Mouse (Mus musculus) heart, adult 11 months (tissue): ENCODE data around the gene Nfatc2.

Source experiments
- DNase-seq: peaks from one replicate; pipeline ENCODE4 v3.0.0; 2022

Gene Nfatc2

DNA sequence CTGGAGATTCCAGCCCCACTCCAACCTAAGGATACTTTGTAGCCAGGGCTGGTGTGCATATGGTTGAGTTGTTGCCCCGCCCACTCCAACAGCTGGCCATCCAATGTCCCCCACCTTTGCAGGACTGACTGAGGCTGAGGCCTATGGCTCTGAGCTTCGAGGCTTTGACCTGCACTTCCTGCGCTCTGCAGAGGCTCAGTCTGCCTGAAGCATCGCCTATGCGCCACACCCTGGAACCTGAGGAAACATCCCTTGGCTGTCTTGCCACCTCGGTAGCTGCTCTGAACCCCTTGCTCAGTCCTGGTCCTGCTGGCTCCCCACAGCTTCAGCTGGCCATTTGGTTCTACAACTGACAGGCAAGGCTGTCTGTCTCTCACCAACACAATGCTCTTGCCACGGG lies 24.1 kb downstream of the Nfatc2 start:
- DNase-seq: peak; percentile 83

DNA sequence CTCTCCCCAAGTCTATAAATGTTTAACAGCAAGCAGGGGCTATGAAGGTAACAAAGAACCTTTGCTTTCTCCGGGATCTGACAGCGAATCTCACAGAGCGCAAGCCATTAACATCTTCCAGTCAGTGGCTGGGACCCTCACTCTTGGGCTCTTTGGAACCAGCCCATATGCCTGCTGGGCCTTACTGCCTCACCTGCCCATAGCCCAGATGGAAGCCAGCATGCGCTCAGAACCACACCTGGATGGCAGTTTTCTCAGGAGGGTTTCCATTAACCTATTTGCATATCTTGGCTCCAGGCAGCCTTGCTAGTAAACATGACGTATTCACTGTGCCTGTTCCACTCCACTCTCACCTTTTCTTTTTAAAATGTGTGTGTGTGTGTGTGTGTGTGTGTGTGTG lies 25.6 kb downstream of the Nfatc2 start:
- no peak for DNase-seq

DNA sequence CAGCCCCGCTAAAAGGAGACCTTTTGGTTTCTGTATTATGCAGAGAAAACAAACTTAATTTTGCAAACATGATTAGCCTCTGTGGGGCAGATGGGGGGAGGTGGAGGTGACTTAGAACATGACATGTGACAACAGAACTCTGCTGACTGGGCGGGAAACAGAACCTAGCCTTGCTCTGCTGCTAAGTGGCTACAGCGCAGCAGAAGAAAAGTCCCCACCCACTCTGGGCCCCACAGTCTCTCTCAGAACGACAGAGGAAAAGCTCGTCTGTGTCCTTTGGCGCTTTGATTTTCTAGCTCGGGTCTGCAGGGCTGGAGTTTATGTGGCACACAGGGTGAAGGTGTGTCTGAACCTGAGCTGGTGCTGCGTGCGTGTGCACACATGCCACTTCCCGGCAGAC lies 26.5 kb downstream of the Nfatc2 start:
- no peak for DNase-seq

DNA sequence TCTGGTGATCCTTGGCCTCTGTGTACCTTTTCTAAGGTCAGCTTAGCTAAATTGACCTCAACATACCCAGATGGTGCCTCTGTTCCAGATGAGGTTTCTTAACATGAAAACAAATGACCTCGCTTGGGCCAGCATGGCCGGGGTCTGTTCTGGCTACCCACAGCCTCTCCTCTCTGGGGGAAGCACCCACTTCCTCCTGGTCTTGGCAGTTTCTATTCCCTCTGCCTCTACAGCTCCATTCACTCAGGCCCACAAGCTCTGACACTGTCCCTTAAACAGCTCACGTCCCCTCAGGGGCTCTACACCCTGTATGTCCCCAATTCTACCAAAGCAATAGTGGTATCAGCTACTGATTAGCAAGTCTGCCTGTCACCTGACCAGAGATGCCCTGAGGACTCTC lies 27.6 kb downstream of the Nfatc2 start:
- no peak for DNase-seq

DNA sequence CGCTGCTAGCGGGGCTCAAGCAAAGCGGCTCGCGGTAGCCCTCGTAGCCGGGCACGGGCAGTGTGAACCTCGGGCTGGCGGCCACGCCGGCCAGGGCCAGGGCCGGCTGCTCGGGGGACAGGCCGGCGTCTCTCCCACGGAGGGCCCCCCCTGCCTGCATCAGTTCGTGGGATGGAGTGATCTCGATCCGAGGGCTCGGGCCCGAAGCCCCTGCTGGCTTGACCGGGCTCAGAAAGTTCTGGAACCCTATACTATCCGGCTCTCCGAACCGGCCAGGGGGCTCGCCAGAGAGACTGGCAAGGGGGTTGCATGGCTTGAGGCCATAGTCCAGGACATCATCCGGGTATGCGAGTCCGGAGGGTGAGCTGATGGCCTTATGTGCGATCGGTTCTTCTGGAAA lies 30.2 kb downstream of the Nfatc2 start:
- peak; percentile 91 for DNase-seq

DNA sequence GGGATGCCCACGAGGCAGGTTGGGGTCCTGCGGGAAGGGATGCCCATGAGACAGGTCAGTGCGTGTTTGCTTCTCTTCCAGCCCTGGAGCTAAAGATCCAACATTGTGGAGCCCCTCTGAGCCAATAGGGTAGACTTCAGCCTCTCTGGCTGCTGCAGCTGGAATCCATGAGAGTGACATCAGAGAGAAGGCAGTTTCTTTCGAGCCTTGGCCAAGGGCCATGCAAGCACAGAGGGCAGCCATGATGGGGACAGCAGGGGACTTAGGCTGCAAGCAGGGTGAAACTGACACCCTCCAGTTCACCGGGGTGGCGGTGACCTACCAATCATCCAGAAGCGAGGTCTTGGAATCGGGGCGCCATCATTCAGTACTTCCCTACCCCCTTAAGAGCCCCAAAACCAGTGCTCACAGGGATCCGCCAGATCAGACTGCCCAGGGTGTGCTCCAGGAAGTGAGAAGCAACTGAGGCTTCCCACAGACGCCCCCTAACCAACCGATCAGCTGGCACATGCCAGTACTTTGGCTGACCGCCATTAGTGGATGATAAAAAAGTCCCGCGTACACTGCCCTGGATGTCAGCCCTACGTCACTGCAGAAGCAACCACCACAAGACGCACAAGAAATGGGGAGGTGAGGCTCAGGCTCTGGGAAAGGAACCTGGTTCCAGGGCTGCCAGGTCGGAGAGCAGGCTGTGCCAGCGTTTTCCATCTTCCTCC lies 35.8 kb downstream of the Nfatc2 start:
- DNase-seq: no peak

DNA sequence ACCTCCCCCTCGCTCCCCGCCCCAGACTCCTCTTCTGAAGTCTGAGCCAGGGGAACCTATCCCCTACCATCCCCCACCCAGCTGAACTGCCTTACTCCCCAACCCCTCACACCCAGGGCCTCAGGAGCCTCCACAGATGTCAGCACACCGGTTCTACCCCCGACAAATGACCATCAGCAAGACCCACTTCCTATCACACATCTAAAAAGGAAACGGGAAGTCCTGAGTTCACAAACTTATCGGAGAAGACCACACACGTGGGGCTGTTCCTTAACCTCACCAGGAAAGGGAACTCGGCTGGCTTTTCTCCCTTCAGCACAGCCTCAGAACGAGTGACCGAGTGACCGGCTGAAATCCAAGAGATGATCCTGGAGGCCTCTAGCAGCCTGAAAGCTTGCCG lies 38.3 kb downstream of the Nfatc2 start:
- DNase-seq: peak; percentile 95

DNA sequence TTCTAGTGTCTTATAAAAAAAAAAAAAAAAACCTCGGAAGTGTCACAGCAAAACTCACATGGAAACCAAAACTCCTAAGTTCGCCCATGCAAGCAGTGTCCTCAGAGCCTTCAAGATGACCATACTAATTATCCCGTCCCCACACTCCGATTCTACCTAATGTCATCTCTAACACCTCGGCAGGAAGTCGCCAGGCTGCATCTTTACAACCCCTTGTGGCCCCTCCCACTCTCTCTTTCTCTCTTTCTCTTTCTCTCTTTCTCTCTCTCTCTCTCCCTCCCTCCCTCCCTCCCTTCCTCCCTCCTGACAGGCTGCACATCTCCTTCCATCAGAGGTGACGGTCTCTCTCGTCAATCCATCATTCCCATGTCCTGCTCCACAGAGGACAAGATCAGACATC lies 44.4 kb downstream of the Nfatc2 start:
- no peak for DNase-seq

DNA sequence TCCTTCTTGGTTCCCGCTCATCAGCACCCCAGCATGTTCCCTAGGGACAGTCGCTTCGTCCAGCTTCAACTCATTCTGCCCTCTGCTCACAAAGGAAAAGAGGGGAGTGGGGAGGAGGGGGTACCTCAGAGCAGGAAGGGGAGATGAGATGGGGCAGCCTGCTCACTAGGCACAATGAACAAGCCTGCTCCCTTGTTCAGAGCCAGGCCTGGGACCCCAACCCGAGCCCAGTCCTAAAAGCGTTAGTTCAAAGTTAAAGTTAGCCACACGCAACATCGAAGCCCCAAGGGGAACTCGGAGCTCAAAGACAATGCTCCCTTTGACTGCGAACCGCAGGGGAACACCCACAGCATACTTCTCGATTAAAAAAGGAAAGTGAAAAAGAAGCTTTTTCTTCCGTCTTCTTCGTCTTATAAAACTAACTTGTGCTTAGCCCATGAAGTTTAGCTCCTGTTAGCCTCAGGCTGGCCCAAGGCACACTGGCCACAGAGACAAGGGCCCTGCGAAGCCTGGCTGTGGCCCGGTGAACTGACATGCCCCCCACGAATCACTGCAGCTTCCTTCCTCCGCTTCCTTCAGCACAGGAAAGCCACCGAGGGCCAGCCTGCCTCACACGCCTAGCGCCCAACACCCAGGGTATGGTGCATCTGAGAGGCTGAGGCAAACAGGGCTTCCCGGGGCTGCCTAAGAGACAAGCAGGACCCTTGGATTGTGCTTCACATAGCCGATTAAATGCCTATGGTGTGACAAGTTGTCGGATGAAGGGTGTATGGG lies 45.4 kb downstream of the Nfatc2 start:
- peak; percentile 96 for DNase-seq

DNA sequence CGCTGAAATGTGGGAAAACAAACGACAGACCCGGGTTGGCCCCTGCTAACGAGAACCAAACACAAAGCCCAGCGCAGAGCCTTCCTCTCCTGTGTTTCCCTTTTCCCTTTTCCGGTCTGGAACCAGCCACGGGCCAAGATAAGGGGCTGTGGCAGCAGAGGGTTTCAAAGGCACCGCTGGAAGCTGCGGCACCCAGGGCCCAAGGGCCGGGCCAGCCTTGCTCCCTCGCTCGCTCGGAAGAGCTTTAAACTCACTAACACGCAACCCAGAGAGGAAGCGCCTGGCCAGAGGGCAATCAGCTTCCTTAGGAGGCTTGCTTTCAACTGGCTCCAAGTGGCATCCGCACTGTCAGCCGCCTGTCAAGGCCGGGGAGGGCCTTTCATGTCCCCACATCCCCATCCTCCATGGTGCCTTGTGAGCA lies 47.9 kb downstream of the Nfatc2 start:
- peak; percentile 95 for DNase-seq

DNA sequence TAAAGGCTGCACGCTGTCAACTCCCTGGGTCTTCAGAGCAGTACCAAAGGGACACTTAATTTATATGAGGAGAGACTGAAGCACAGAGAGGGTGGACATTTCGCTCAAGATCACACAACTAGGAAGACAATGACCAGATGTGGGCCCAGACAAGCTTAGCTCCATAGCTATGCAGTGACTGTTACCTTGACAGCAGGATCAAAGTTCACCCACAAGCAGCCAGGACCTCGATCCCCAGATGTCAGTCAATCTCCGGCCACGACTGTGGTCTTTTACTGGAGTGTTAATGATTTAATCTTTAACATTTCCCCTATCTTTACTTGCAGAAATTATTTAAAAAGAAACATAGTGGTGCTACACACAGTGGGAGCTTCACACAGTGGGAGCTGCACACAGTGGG lies 49.1 kb downstream of the Nfatc2 start:
- no peak for DNase-seq

DNA sequence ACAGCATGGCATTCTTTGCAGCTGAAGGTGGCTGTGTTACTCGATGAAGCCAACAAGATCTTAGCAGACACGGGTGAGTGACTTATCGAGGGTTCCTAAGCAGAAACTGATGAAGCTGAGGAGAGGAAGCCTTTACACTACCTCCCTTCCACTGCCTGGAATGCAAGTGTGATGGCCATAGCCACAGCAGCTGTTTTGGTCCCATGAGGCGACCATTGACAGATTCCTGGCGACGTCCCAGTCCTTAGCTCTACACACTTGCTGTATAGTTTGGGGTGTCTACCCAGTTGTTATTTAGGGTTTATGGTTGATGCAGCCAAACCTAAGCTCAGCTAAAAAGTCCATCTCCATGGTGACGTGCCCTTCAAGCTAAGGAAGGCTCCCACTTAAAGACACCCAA lies 50.2 kb downstream of the Nfatc2 start:
- DNase-seq: no peak

DNA sequence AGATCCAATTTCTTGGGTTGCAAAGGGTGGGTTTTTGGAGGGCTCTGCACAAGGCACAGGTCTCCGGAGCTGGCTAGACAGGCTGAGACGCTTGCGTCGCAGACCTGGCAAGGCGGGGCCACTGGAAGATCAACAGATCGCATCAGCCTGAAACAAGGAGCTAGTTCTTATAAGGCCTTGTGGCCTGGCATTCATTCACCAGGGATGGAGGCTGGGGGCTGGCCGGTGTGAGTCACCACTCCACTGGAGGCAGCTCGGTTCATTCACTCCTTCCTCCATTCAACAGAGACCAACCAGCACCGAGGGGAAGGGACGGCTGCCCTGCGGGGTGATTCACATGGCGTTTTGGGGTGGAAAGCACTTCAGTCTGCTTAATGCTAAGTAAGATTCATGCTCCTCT lies 52.1 kb downstream of the Nfatc2 start:
- no peak for DNase-seq

DNA sequence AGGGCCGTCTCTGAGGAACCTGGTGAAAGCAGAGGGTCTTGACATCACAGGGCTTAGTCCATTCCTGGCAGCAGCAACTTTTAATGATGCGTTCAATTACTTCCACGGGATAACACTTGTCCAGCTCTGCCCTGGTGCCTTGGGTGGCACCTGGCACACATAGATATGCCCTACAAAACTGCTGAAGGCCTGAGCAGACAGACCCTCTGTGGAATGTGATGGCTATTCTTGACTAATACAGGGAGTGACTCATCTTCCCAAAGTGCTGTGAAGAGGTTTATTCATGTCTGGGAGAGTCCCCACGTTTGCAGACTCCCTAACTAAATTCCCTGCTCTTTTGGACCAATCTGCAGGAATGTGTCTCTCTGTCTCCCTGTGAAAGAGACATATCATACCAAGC lies 53.4 kb downstream of the Nfatc2 start:
- DNase-seq: no peak

DNA sequence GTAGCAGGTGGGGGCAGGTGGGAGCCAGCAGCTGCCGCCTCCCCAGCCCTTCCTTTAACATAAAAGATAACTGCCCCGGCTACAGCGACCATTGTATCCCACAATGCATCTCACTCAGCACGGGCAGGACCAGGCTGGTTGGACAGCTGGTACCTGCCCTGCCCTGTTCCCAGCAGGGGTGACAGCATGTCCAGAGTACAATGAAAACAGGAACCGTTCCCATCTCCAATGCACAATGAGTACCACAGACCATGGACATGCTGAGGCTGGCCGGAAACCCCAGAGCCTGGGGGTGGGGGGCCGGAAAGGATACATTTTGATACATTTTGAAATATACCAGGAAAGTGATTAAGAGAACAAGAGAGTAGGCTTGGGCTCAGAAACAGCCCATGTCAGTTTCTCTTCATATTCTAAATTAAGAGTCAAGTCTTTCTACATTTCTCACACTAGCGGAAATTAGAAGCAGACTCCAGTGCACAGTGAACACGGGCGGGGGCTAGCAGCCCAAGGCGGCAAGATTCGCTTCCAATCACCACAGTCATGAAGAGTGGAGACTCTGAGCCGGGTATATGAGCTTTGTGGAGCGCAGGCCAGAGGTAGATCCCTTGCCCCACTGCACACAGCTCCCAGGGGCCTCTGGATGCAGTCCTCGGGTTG lies 55.4 kb downstream of the Nfatc2 start:
- DNase-seq: peak; percentile 97

DNA sequence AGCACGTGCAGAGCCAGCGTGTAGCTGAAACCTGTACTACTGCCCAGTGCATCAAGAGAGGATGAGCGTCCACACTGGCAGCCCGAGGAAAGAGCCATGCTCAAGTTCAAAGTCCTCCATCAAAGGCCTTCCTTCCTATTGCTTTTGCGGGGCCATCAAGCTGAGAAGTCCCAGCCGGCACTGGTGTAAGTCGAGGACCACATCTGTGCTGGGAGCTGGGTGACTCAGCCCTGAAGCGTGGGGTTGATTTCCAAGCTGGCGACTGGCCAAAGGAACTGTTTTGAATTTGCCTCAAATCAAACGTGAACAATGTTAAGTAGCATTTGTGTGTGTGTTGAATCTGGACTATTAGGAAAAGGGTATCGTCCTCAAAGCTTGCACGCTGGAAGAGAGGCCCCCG lies 57.4 kb downstream of the Nfatc2 start:
- peak; percentile 97 for DNase-seq

DNA sequence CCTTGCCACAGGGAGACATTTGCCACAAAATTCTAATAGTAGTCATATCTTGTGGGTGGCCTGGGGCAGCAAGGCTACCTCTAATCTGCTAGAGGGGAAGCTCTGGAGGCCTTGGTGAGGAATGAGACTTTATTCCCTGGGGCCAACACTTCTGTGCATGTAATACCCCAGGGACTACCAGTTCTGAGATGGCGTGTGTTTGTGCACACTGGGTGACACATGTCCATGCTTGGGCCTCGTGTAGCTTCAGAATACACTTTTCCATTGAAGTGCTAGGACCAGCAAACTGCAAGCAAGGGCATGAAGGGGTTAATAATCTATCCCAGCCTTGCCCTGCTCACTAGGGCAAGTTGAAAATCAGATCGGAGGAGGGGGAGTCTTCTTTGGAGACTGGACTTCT lies 58.4 kb downstream of the Nfatc2 start:
- no peak for DNase-seq

DNA sequence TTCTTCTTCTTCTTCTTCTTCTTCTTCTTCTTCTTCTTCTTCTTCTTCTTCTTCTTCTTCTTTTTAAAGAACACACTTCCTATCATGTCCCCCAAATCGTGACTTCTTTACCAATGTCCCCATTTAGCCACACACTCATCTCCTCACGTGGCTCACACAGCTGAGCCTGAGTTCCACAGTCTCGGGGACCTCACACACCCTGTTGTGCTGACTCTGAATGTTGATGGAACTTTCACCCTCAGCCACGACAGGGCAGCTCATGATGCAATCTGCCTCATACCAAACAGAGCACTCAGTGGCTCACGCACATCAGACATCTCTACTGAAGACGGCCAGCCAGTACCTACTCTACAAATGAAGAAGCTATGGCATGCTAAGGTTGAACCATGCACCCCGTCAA lies 60.2 kb downstream of the Nfatc2 start:
- DNase-seq: peak; percentile 97

DNA sequence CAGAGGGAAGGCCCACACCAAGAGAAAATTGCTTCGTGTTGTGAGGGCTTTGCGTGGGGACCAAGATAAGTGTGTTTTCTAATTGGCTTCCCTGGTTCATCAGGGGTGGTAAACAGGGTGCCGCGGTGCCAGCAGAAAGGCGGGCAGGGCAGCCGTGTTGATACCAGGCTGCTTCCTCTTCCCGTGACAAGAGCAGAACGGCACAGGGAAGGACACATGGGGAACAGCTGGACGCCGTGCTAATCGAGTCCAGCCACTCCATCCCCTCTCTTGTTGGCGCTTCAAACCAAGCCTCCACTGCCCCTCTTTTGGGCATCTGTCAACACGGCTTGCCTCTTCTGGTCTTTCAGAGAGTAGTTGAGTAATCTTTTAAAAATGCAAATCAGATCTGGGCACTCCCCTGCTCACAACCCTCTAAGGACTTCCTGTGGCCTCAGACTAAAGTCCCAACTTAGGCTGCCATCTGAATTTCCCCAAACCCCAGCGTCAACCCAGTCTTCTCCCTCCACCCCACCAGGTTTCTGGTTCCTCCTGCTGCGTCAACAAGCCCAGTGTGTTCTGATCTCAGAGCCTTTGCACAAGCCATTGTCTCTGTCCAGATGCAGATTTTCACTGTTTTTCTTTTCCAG lies 61.7 kb downstream of the Nfatc2 start:
- peak; percentile 95 for DNase-seq

DNA sequence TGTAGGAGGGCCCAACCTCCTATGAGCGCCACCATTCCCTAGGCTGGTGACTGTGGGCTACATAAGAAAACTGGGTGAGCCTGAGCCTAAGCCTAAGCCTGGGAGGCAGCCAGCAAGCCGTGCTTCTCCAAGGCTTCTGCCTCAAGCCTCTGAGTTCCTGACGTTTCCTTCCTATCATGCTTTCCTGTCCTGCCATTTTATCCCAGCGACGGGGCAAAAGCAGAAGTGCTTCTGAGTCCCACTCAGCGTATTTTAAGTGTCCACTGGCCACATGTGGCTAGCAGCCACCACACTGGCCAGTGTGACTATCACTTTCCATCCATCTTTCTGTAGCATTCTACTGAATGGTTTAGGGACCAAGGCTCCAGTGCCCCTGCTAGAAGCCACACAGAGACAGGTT lies 62.4 kb downstream of the Nfatc2 start:
- peak; percentile 97 for DNase-seq

DNA sequence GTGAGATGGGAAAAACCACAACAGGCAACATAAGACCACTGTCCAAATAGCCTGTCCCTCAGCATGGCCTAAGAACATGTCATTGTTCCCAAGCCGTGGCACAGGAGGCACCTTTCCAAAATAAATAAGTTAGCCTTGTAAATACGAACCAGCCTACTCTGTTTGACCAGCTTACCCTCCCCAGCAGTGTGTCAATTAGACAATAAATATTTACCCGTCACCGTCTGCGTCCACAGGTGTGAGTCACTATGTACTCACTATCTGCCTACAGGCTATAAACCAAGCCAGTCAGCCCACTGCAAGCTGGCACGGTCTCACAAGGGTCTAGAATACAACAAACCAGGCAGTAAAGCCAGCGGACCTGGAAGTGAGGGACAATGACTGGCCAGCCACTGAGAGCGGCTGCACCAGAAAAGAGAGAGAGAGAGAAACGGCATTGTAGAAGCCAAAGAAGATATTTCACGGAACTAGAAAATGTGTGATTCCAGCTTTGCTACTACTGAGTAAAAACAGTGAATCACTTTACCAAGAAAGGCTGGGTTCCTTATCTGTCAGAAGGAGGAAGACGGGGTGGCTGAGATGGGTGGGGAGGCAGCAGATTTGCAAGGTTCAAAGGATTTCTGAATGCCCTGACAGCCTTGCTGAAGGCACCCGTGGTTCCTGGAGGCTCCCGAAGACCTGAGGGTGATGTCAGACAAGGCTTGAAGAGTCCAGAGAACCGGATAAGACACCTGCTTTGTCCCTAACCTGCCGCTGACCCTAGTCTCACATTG lies 69.2 kb downstream of the Nfatc2 start:
- DNase-seq: no peak

DNA sequence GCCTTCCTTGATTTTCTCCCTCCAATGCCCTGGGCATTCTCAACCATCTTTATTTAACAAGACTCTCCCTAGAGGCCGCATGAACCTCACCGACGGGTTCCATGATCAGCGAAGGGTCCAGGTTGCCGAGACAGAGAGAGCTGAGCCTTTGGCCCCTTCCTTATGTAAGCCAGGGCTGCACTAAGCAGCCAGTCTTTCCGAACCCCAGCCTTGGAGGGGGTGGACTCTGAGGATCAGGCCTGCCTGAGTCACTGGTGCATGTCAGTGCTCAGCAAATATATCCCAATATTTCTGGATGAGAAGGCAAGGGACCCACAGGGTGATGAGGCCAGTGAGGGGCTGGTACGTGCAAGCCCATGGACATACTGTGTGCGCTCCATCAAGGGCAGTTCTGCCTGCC lies 72.9 kb downstream of the Nfatc2 start:
- DNase-seq: peak; percentile 88

DNA sequence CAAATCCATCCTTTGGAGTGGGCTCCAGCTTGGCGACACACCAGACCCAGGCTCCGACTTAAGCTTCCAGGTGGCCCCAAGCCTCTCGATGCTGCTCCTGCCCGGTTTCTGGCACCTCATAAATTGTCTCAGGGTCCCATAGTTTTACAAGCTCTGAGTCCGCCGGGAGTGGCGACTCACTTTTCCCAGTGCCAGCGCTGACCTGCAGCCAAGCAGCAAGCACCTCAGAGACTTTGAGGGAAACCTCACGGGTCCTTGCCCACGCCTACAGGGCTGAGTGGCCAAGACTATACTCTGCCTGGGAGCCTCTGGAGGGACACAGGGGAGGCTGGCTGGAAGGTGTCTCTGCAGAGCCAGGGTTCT lies 74.0 kb downstream of the Nfatc2 start:
- no peak for DNase-seq
